ENCODE assay signal across 8 mouse cellular contexts in the genomic region with DNA sequence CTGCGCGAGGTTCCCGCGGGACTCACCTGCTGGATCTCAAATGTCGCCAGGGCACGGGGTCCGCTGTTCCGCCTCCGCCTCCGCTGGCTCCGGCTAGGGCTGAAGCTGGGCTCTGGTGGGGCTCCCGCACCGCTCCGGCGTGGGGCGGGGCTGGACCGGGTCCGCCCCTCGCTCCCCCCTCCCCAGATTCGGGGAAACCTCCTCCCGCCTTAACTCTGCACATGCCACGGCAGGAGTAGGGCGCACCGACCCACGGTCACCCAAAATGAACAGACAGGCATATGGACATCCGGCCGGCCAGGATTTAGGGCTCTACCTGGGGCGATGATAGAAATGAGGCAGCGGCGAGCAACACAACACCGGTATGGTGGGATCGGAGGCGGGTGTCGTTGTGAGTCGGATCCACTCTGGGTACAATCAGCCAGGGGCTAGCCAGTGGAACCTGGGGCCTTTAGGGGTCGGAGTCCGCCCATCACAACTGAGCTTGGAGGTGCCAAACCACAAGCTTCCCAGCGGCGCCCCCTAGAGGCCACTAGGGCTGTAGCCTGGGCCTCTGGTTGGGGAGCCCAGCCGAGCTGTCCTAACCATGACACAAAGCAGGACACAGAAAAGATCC. TPM values are rescaled to one million over a fixed set of nuclear protein-coding genes. Genes with fewer than 3 reads are reported as not detected.
DNase-seq lines count a peak whose midpoint lies in the region; ATAC-seq and TF ChIP-seq lines count a peak whose summit lies in the region.

No protein-coding gene starts in this region.

- H3ac ChIP-seq in C2C12 (ENCODE audit: control insufficient read depth, insufficient read length, low read depth), result peak overlapping the region; percentile 14
- H3ac ChIP-seq in myocyte (ENCODE audit: control insufficient read depth, insufficient read length), result no peak overlapping the region

- TF ChIP-seq CTCF in C2C12 (IDR thresholded peaks at IDR 0.05; ENCODE audit: control insufficient read depth, insufficient read depth, insufficient read length), result peak; percentile 71
- peak; percentile 86 for TF ChIP-seq CTCF in liver, adult 2 months (IDR thresholded peaks at IDR 0.05; ENCODE audit: low read depth, low read length)

- H3K79me2 ChIP-seq in C2C12 (ENCODE audit: control insufficient read depth, insufficient read depth) (no peaks in the 10 kb centered on the region), myocyte (ENCODE audit: control insufficient read depth, insufficient read depth) (no peaks in the 10 kb centered on the region)
- no peaks in the 10 kb centered on the region for H3K79me2 ChIP-seq in liver, adult 2 months (ENCODE audit: control insufficient read depth, insufficient read depth, low read length)

- peak; percentile 95 for DNase-seq in brain, adult 2 months (ENCODE audit: low read depth, low spot score)
- DNase-seq in liver, adult 2 months (ENCODE audit: extremely low read depth, low read depth, low spot score), result peak; percentile 43
- peak; percentile 86 to 98 for DNase-seq in spleen, postnatal 4 days (ENCODE audit: low spot score in 2 of 2)

- peaks cover 50% of the 10 kb centered on the region for H3K4me1 ChIP-seq in heart, embryonic 12.5 days (replicated peaks)
- H3K4me1 ChIP-seq in kidney, embryonic 16.5 days (ENCODE audit: insufficient read depth, low read length), result peaks cover 25% of the 10 kb centered on the region
- no peaks in the 10 kb centered on the region for H3K4me1 ChIP-seq in liver, adult 2 months (ENCODE audit: control insufficient read depth, insufficient read depth, low read length)

- peak overlapping the region; percentile 84 for H3K4me2 ChIP-seq in heart, embryonic 12.5 days
- H3K4me2 ChIP-seq in kidney, embryonic 16.5 days (replicated peaks; ENCODE audit: low read depth, low read length), result peak overlapping the region; percentile 99
- H3K4me2 ChIP-seq in myocyte (ENCODE audit: low read depth), result peak overlapping the region; percentile 80

- H3K9me3 ChIP-seq in heart, embryonic 12.5 days (replicated peaks), result no peaks in the 10 kb centered on the region
- no peaks in the 10 kb centered on the region for H3K9me3 ChIP-seq in kidney, embryonic 16.5 days (ENCODE audit: low read length)

- no peak for TF ChIP-seq POLR2A in liver, adult 2 months (IDR thresholded peaks at IDR 0.05; ENCODE audit: extremely low read depth, insufficient read depth, low read length)
- no peak for TF ChIP-seq POLR2A in myocyte (IDR thresholded peaks at IDR 0.05; ENCODE audit: insufficient read length, low read depth)

- H3K27me3 ChIP-seq in C2C12 (ENCODE audit: control insufficient read depth, insufficient read depth, insufficient read length), result no peaks in the 10 kb centered on the region
- no peaks in the 10 kb centered on the region for H3K27me3 ChIP-seq in heart, embryonic 12.5 days (replicated peaks)
- H3K27me3 ChIP-seq in kidney, embryonic 16.5 days (ENCODE audit: insufficient read depth, low read length), result no peaks in the 10 kb centered on the region
- no peaks in the 10 kb centered on the region for H3K27me3 ChIP-seq in liver, adult 2 months (ENCODE audit: control insufficient read depth, insufficient read depth, low read length)
- H3K27me3 ChIP-seq in myocyte (ENCODE audit: control insufficient read depth, insufficient read depth, insufficient read length), result no peaks in the 10 kb centered on the region

- H3K4me3 ChIP-seq in C2C12 (ENCODE audit: insufficient read depth, poor library complexity, severe bottlenecking) (no peak overlapping the region), myocyte (peak overlapping the region; percentile 17)
- peak overlapping the region; percentile 67 for H3K4me3 ChIP-seq in heart, embryonic 12.5 days
- H3K4me3 ChIP-seq in kidney, embryonic 16.5 days (ENCODE audit: low read length), result peak overlapping the region; percentile 70
- H3K4me3 ChIP-seq in liver, adult 2 months (ENCODE audit: insufficient read depth, low read depth, low read length), result peak overlapping the region; percentile 54

- ATAC-seq in erythroblast, adult 5-6 weeks (replicated peaks; ENCODE audit: low FRiP score, poor library complexity, severe bottlenecking), result peak; percentile 84
- ATAC-seq in heart, embryonic 12.5 days (ENCODE audit: insufficient number of reproducible peaks, low FRiP score), result peak; percentile 81
- ATAC-seq in kidney, embryonic 16.5 days (ENCODE audit: low FRiP score, low TSS enrichment), result peak; percentile 93

- under 1% methylated on average over 40 of the region's 40 CpGs for WGBS in heart, embryonic 12.5 days
- WGBS in kidney, embryonic 16.5 days, result under 1% methylated on average over 40 of the region's 40 CpGs
- 6% methylated on average over 40 of the region's 40 CpGs for WGBS in liver, adult 2 months

- no peaks in the 10 kb centered on the region for H3K79me3 ChIP-seq in C2C12 (ENCODE audit: low read depth)

- peak overlapping the region; percentile 97 for H3K27ac ChIP-seq in heart, embryonic 12.5 days (ENCODE audit: poor library complexity, severe bottlenecking)
- peak overlapping the region; percentile 80 for H3K27ac ChIP-seq in kidney, embryonic 16.5 days (ENCODE audit: low read length)
- no peak overlapping the region for H3K27ac ChIP-seq in liver, adult 2 months (replicated peaks; ENCODE audit: insufficient read depth, low read depth, low read length)

- peak overlapping the region; percentile 84 for H3K9ac ChIP-seq in heart, embryonic 12.5 days
- H3K9ac ChIP-seq in kidney, embryonic 16.5 days (replicated peaks; ENCODE audit: low read length), result peak overlapping the region; percentile 78
- peak overlapping the region; percentile 20 for H3K9ac ChIP-seq in liver, adult 2 months (ENCODE audit: low read depth, low read length)

- no peaks in the 10 kb centered on the region for H3K36me3 ChIP-seq in C2C12 (ENCODE audit: control insufficient read depth, insufficient read depth)
- peaks cover 18% of the 10 kb centered on the region for H3K36me3 ChIP-seq in heart, embryonic 12.5 days
- 0 out of 2 replicates have a peak, but pooled peaks cover 9% of the 10 kb centered on the region for H3K36me3 ChIP-seq in kidney, embryonic 16.5 days (ENCODE audit: insufficient read depth, low read length)
- no peaks in the 10 kb centered on the region for H3K36me3 ChIP-seq in liver, adult 2 months (ENCODE audit: control insufficient read depth, insufficient read depth, low read length)
- H3K36me3 ChIP-seq in myocyte (ENCODE audit: control insufficient read depth, insufficient read depth), result no peaks in the 10 kb centered on the region

TF ChIP-seq in C2C12, 6 proteins besides CTCF, POLR2A, EP300 and RAD21 (continues in another document):
- TF ChIP-seq USF1 (IDR thresholded peaks at IDR 0.05; ENCODE audit: low read depth) (no peak), CEBPB (IDR thresholded peaks at IDR 0.05; ENCODE audit: low read depth) (no peak)

TF ChIP-seq in myocyte, 11 proteins besides CTCF, POLR2A, EP300 and RAD21 (continues in another document):
- no peak for TF ChIP-seq TCF3 (IDR thresholded peaks at IDR 0.05; ENCODE audit: insufficient read length, low read depth)

RNA-seq across cellular contexts. Expression of a gene that starts 7.9 kb away (rescaled TPM):
- polyA plus RNA-seq in C2C12 (2012; fragmentation: generic; extraction: Trizol), result 35.2 TPM
- 6.1 and 21.7 TPM in 2 replicates for total RNA-seq in erythroblast, adult 5-6 weeks (2015; ENCODE audit: low replicate concordance)
- 1.5 and 5.8 TPM in 2 replicates for total RNA-seq in erythroblast, adult 5-6 weeks (2017; ENCODE audit: low replicate concordance)
- 39.1 and 39.2 TPM in 2 replicates for polyA plus RNA-seq in heart, embryonic 12.5 days (2016; fragmentation: Nextera tagmentation; extraction: Ambion mirVana)
- polyA plus RNA-seq in kidney, embryonic 16.5 days (2015; fragmentation: Nextera tagmentation; extraction: Ambion mirVana), result 77.0 and 82.4 TPM in 2 replicates
- 5.6 and 6.4 TPM in 2 replicates for total RNA-seq in liver, adult 2 months (2014; rRNA removed)
- polyA plus RNA-seq in liver, adult 2 months (2012; rRNA removed), result 13.2 and 15.7 TPM in 2 replicates
- polyA plus RNA-seq in myocyte (2012; fragmentation: generic; extraction: Trizol), result 30.4 TPM

RNA-seq across cellular contexts. Expression of a gene that starts 9.0 kb away (rescaled TPM):
- 1.4 TPM for polyA plus RNA-seq in C2C12 (2012; fragmentation: generic; extraction: Trizol)
- 0.77 and 2.9 TPM in 2 replicates for total RNA-seq in erythroblast, adult 5-6 weeks (2015; ENCODE audit: low replicate concordance)
- total RNA-seq in erythroblast, adult 5-6 weeks (2017; ENCODE audit: low replicate concordance), result 3.3 and 4.3 TPM in 2 replicates
- 96.5 and 99.1 TPM in 2 replicates for polyA plus RNA-seq in heart, embryonic 12.5 days (2016; fragmentation: Nextera tagmentation; extraction: Ambion mirVana)
- polyA plus RNA-seq in kidney, embryonic 16.5 days (2015; fragmentation: Nextera tagmentation; extraction: Ambion mirVana), result 38.8 and 41.6 TPM in 2 replicates
- 8.7 and 10.1 TPM in 2 replicates for total RNA-seq in liver, adult 2 months (2014; rRNA removed)
- polyA plus RNA-seq in liver, adult 2 months (2012; rRNA removed), result 13.2 and 25.6 TPM in 2 replicates
- 3.7 TPM for polyA plus RNA-seq in myocyte (2012; fragmentation: generic; extraction: Trizol)

RNA-seq across cellular contexts. Expression of a gene that starts 16.1 kb away (rescaled TPM):
- polyA plus RNA-seq in C2C12 (2012; fragmentation: generic; extraction: Trizol), result not detected
- total RNA-seq in erythroblast, adult 5-6 weeks (2015; ENCODE audit: low replicate concordance), result not detected in 2 replicates
- total RNA-seq in erythroblast, adult 5-6 weeks (2017; ENCODE audit: low replicate concordance), result not detected in 2 replicates
- not detected in 2 replicates for polyA plus RNA-seq in heart, embryonic 12.5 days (2016; fragmentation: Nextera tagmentation; extraction: Ambion mirVana)
- polyA plus RNA-seq in kidney, embryonic 16.5 days (2015; fragmentation: Nextera tagmentation; extraction: Ambion mirVana), result not detected in 2 replicates
- not detected in 2 replicates for total RNA-seq in liver, adult 2 months (2014; rRNA removed)
- not detected in 2 replicates for polyA plus RNA-seq in liver, adult 2 months (2012; rRNA removed)
- not detected for polyA plus RNA-seq in myocyte (2012; fragmentation: generic; extraction: Trizol)

RNA-seq across cellular contexts. Expression of a gene that starts 24.1 kb away (rescaled TPM):
- polyA plus RNA-seq in C2C12 (2012; fragmentation: generic; extraction: Trizol) (not detected), myocyte (2012; fragmentation: generic; extraction: Trizol) (not detected)
- not detected in 2 replicates for total RNA-seq in erythroblast, adult 5-6 weeks (2015; ENCODE audit: low replicate concordance)
- total RNA-seq in erythroblast, adult 5-6 weeks (2017; ENCODE audit: low replicate concordance), result not detected in 2 replicates
- polyA plus RNA-seq in heart, embryonic 12.5 days (2016; fragmentation: Nextera tagmentation; extraction: Ambion mirVana), result 1.0 and 1.5 TPM in 2 replicates
- polyA plus RNA-seq in kidney, embryonic 16.5 days (2015; fragmentation: Nextera tagmentation; extraction: Ambion mirVana), result 1.5 and 1.7 TPM in 2 replicates
- not detected in 2 replicates for total RNA-seq in liver, adult 2 months (2014; rRNA removed)
- not detected in 2 replicates for polyA plus RNA-seq in liver, adult 2 months (2012; rRNA removed)

RNA-seq across cellular contexts. Expression of a gene that starts 27.1 kb away (rescaled TPM):
- polyA plus RNA-seq in C2C12 (2012; fragmentation: generic; extraction: Trizol), result 36.3 TPM
- not detected in 2 replicates for total RNA-seq in erythroblast, adult 5-6 weeks (2015; ENCODE audit: low replicate concordance)
- not detected in 2 replicates for total RNA-seq in erythroblast, adult 5-6 weeks (2017; ENCODE audit: low replicate concordance)
- 67.2 and 68.6 TPM in 2 replicates for polyA plus RNA-seq in heart, embryonic 12.5 days (2016; fragmentation: Nextera tagmentation; extraction: Ambion mirVana)
- polyA plus RNA-seq in kidney, embryonic 16.5 days (2015; fragmentation: Nextera tagmentation; extraction: Ambion mirVana), result 68.5 and 73.6 TPM in 2 replicates
- 4.0 and 4.8 TPM in 2 replicates for total RNA-seq in liver, adult 2 months (2014; rRNA removed)
- polyA plus RNA-seq in liver, adult 2 months (2012; rRNA removed), result 2.7 and 5.0 TPM in 2 replicates
- polyA plus RNA-seq in myocyte (2012; fragmentation: generic; extraction: Trizol), result 61.6 TPM

Comparison
In these comparisons a context has a peak if more than half of its experiments do, and no peak if none do; other contexts are left out.
1. DNase-seq: peak in every context shown above with its lines; median percentile 95 in brain, adult 2 months; 92 in spleen, postnatal 4 days; 43 in liver, adult 2 months.
2. H3K9ac ChIP-seq: peak in every context shown above with its lines; median percentile 84 in heart, embryonic 12.5 days; 78 in kidney, embryonic 16.5 days; 20 in liver, adult 2 months.